Mouse (Mus musculus) ovary, postnatal 10 days (tissue): ENCODE measurements around the gene Hist1h2ad.
"Not testable (repeated sequence)": the region's sequence is repeated elsewhere in the genome, so short reads cannot be mapped to it uniquely, and the experiment has no call there.

Source experiments
- DNase-seq: peaks from one replicate; pipeline ENCODE4 v3.0.0; 2022; ENCODE audit warnings: low spot score

The Hist1h2ad gene

DNA sequence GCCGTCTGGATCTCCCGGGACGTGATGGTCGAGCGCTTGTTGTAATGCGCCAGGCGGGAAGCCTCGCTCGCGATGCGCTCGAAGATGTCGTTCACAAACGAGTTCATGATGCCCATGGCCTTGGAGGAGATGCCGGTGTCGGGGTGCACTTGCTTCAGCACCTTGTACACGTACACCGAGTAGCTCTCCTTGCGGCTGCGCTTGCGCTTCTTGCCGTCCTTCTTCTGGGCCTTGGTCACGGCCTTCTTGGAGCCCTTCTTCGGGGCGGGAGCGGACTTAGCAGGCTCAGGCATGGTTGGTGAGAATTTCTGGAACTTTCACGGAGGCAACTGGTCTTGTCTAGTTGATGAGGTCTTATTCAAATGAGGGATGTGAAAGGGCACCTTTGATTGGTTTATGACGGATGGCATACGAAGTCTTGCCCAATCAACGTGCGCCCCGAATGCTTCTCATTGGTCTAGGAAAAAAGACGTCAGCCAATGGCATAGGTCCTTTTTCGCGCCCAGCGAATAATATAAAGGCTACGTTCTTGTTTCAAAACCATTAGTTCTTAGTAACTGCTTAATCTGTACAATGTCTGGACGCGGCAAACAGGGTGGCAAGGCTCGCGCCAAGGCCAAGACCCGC lies at the start of gene Hist1h2ad, which contains the start of gene Hist1h2bf:
Gene Hist1h2ad, plus strand, starts transcription at position 484 of the 627 bp plus-strand sequence.
Gene Hist1h2bf, minus strand, starts transcription at position 299 of the 627 bp plus-strand sequence.
- DNase-seq: peak; percentile 64

DNA sequence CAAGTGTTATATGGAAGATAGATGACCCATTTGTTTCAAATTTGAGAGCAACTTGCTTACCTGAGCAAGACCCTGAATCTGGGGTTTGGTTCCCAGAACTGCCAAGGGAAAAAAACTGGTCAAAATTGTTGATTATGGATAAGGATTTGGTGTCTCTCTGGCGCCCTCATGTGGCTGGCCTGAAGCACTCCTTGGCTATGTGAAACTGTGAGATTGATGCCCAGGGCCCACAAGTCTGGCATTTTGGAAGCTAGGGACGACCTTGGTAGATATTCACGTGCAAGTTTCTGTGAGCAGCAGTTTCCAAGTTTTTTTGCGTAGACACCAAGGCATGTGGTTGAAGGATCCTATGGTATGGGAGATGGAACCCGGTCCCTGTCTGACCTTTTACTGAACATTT lies 49.5 kb upstream of the Hist1h2ad start:
- no peak for DNase-seq

- DNase-seq: no peak
Measured at GRCm38 (mm10) chr13:23525901-23526300, 48.3 kb upstream of the Hist1h2ad start.

DNA sequence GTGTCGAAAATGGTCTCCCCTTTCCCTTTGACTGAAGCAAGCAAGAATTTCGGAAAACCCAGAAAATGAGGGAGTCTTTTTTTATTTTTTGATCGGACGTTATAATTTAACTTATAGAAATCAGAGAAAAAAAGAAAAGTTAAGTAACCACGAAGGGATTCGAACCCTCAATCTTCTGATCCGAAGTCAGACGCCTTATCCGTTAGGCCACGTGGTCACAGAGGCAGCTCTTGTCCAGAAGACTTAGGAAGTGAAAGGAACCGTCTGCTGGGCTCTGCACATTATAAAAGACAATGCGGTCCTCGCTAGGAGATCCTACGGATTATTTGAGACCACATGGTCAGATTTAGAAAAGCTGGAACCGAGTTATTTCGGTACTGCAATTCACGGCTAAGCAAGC lies 47.9 kb upstream of the Hist1h2ad start:
- DNase-seq: peak; percentile 94

- DNase-seq: no peak
Measured at GRCm38 (mm10) chr13:23529005-23529404, 45.2 kb upstream of the Hist1h2ad start.

- DNase-seq: no peak
Measured at GRCm38 (mm10) chr13:23529480-23530165, 44.6 kb upstream of the Hist1h2ad start.

- no peak for DNase-seq
Measured at GRCm38 (mm10) chr13:23530181-23530900, 43.8 kb upstream of the Hist1h2ad start.

- peak; percentile 93 for DNase-seq
Measured at GRCm38 (mm10) chr13:23530901-23531875, 43.0 kb upstream of the Hist1h2ad start, which contains the start of gene Hist1h4h. Hist1h4h (plus strand) TSS chr13:23531050.

DNA sequence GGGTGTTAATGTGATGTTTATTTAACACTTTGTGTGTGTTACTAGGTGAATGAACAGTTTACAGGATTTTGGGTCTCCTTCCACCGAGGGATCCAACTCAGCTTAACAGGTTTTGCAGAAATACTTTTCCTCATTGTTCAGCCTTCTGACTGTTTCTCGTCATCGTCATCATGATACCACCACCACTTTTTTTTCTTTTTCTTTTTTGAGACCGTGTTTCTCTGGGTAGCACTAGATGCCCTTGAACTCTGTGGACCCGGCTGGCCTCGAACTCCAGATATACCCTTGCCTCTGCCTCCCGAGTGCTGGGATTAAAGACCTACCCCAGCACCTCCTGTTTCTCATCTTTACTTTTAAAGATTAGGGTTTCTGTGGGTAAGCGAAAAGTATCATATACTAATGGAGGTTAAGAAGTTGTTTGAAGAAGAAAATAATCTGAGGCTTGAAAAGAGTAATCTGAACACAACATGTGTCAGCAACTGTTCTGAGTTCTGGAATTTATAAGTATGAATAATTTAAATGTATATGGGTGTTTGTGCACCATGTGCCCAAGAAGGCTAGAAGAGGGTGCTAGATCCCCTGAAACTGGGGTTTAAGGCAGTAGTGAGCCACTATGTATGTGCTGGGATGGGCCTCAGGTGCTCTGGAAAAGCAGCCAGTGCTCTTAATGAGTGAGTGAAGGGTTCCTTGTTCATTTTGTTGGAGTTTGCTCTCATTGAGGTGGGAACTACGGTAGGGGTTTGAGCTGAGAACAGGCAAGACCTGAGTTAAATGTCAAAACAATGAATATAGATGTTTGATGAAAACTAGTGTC lies 41.7 kb upstream of the Hist1h2ad start:
- DNase-seq: no peak

GRCm38 (mm10) chr13:23533560-23534367 lies 40.4 kb upstream of the Hist1h2ad start, which contains the start of gene Hist1h2af:
Hist1h2af (plus strand) TSS chr13:23533906.
- not testable (repeated sequence) for DNase-seq

DNA sequence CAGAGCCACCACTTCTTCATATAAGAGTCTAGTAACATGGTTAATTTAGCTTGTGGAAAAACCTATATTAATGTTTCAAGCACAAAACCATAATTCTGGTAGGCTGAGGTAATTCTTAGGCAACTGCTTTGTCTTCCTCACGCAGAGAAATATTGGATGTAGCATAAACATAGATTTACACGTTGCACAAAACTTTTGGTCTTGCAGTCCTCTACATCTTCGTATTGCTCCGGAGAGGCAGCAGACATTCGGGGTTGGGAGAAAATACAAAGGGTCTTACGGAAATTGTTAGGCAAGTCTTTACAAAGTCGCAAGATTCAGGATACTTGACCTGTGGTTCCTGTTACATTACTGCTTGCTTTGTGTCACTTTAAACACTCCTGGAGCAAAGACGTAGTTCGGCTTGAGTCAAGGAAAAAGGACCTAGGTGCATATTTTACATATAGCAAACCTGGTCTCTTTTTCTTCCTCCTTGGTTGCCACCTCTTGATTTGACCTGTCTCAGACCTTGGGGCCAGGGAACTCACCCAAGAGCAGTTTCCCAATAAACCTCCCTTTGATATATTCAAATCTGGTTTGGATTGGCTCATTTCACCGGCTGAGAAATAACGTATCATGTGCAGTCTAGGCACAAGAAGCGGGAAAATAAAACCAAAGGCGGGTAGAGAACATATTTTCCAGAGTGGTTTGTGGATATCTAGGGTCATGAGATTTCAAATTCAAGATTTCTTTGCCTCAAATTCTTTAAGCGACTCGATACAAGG lies 39.6 kb upstream of the Hist1h2ad start:
- no peak for DNase-seq

DNA sequence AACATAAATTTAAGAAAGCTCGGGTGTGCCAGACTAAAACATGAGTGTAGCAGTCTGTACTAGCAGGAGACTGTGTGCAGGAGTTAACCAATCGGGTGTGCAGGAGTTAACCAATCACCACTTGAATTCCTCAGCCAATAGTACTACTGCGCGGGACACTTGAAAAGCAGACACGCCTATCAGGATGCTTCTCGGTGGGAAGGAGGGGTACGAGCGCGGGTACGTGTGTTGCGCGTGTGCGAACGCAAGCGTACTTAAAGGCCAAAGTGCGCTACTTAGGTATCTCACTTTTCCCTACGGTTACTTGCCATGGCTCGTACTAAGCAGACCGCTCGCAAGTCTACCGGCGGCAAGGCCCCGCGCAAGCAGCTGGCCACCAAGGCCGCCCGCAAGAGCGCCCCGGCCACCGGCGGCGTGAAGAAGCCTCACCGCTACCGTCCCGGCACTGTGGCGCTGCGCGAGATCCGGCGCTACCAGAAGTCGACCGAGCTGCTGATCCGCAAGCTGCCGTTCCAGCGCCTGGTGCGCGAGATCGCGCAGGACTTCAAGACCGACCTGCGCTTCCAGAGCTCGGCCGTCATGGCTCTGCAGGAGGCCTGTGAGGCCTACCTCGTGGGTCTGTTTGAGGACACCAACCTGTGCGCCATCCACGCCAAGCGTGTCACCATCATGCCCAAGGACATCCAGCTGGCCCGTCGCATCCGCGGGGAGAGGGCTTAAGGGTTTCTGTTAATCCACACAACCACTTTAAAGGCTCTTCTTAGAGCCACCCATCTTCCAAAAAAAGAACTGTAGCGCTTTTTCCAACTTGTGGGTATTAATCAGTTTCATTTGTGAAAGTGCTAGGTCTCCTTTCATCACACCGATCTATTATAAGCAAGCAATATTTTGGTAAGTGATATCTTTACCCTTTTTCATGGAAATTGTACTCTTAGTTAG lies 38.8 kb upstream of the Hist1h2ad start, which contains the start of gene Hist1h3g:
Gene Hist1h3g, plus strand, starts transcription at position 286 of the 939 bp plus-strand sequence.
- DNase-seq: not testable (repeated sequence)

- DNase-seq: no peak
Measured at GRCm38 (mm10) chr13:23536076-23536822, 37.9 kb upstream of the Hist1h2ad start.

GRCm38 (mm10) chr13:23537006-23537710 lies 37.0 kb upstream of the Hist1h2ad start:
- DNase-seq: no peak

DNA sequence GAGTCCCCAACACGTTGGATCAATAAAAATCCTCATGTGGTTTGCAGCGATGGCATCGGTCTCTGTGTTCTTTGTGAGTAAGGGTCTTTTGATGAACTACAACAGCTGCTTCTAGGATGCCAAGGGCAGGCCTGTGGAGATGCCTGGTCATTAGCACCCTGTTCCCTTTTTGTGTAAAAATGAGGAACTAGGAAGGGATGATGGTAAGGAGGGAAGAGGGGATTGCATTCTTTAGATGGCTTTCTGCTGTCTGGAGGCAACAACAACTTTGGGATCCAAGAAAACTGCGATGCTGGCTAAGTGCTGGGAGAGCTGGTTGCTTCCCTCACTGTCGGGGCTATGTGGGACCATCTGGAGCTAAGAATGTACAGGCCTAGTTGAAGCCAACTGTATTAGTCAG lies 35.9 kb upstream of the Hist1h2ad start:
- DNase-seq: no peak

GRCm38 (mm10) chr13:23539821-23540220 lies 34.4 kb upstream of the Hist1h2ad start:
- not testable (repeated sequence) for DNase-seq
